Mouse (Mus musculus) olfactory bulb, adult 2 months (tissue): ENCODE measurements around the gene Kifc1.

Source experiments
- CTCF ChIP-seq: fragments of 200-500 bp; IDR thresholded peaks from 2 replicates; pipeline ENCODE4 v1.5.1; 2012; ENCODE audit warnings: low read depth, mild to moderate bottlenecking, low read length, moderate library complexity; ENCODE audit not compliant: insufficient read depth
- POLR2A ChIP-seq: fragments of 200-500 bp; IDR thresholded peaks from 2 replicates; pipeline ENCODE4 v1.6.1; 2012; ENCODE audit warnings: mild to moderate bottlenecking, low read depth, low read length, moderate library complexity; ENCODE audit not compliant: insufficient read depth

DNA sequence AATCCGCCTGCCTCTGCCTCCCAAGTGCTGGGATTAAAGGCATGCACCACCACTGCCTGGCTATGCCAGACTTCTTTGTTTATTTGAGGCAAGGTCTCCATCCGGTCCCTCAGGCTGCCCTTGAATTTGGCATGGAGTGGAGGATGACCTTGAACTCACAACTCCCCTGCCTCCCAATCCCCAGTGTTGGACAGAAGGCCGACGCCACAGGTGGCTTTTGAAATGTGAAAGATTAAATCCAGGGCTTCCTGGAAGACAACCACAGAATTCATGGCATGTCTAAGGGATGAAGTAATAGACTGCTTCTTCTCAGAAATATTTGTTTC, 10.5 kb upstream of the Kifc1 start:
- TF ChIP-seq CTCF = no peak
- TF ChIP-seq POLR2A = no peak
